Mouse (Mus musculus): ENCODE measurements around the gene Tanc2. TPM values are rescaled to one million over a fixed set of nuclear protein-coding genes. Genes with fewer than 3 reads are reported as not detected.

The Tanc2 gene
- total RNA-seq, 1 experiment from 2014 or later, result 6.5 TPM

GRCm38 (mm10) chr11:105934303-105934711 is 344.5 kb downstream of the Tanc2 start:
- ATAC-seq (replicated peaks in 1 of 2; ENCODE audit: insufficient read depth in 1 of 2, low FRiP score in 2 of 2, low TSS enrichment in 1 of 2, low read depth in 1 of 2, poor library complexity in 2 of 2, severe bottlenecking in 2 of 2), result peak in 1 of 2 experiments; percentile 6; a peak in 1 of 4 replicates

- ATAC-seq (replicated peaks in 1 of 2; ENCODE audit: insufficient read depth in 1 of 2, low FRiP score in 2 of 2, low TSS enrichment in 1 of 2, low read depth in 1 of 2, poor library complexity in 2 of 2, severe bottlenecking in 2 of 2), result no peak
Observed at GRCm38 (mm10) chr11:105934816-105935215, 345.0 kb downstream of the Tanc2 start.

GRCm38 (mm10) chr11:105935496-105935895 is 345.7 kb downstream of the Tanc2 start:
- no peak for ATAC-seq (replicated peaks in 1 of 2; ENCODE audit: insufficient read depth in 1 of 2, low FRiP score in 2 of 2, low TSS enrichment in 1 of 2, low read depth in 1 of 2, poor library complexity in 2 of 2, severe bottlenecking in 2 of 2)

- ATAC-seq (replicated peaks in 1 of 2; ENCODE audit: insufficient read depth in 1 of 2, low FRiP score in 2 of 2, low TSS enrichment in 1 of 2, low read depth in 1 of 2, poor library complexity in 2 of 2, severe bottlenecking in 2 of 2), result no peak
Observed at GRCm38 (mm10) chr11:105936200-105936599, 346.4 kb downstream of the Tanc2 start.

- no peak for ATAC-seq (replicated peaks in 1 of 2; ENCODE audit: insufficient read depth in 1 of 2, low FRiP score in 2 of 2, low TSS enrichment in 1 of 2, low read depth in 1 of 2, poor library complexity in 2 of 2, severe bottlenecking in 2 of 2)
Observed at GRCm38 (mm10) chr11:105936974-105937373, 347.2 kb downstream of the Tanc2 start.

- ATAC-seq (replicated peaks in 1 of 2; ENCODE audit: insufficient read depth in 1 of 2, low FRiP score in 2 of 2, low TSS enrichment in 1 of 2, low read depth in 1 of 2, poor library complexity in 2 of 2, severe bottlenecking in 2 of 2), result no peak
Observed at GRCm38 (mm10) chr11:105938771-105939170, 349.0 kb downstream of the Tanc2 start.

- ATAC-seq (replicated peaks in 1 of 2; ENCODE audit: insufficient read depth in 1 of 2, low FRiP score in 2 of 2, low TSS enrichment in 1 of 2, low read depth in 1 of 2, poor library complexity in 2 of 2, severe bottlenecking in 2 of 2), result no peak
Observed at GRCm38 (mm10) chr11:105941973-105942372, 352.2 kb downstream of the Tanc2 start.

- no peak for ATAC-seq (replicated peaks in 1 of 2; ENCODE audit: insufficient read depth in 1 of 2, low FRiP score in 2 of 2, low TSS enrichment in 1 of 2, low read depth in 1 of 2, poor library complexity in 2 of 2, severe bottlenecking in 2 of 2)
Observed at GRCm38 (mm10) chr11:105943133-105944102, 353.6 kb downstream of the Tanc2 start.

- peak in 1 of 2 experiments; percentile 10; a peak in 1 of 4 replicates for ATAC-seq (replicated peaks in 1 of 2; ENCODE audit: insufficient read depth in 1 of 2, low FRiP score in 2 of 2, low TSS enrichment in 1 of 2, low read depth in 1 of 2, poor library complexity in 2 of 2, severe bottlenecking in 2 of 2)
Observed at GRCm38 (mm10) chr11:105944126-105944621, 354.4 kb downstream of the Tanc2 start.

- ATAC-seq (replicated peaks in 1 of 2; ENCODE audit: insufficient read depth in 1 of 2, low FRiP score in 2 of 2, low TSS enrichment in 1 of 2, low read depth in 1 of 2, poor library complexity in 2 of 2, severe bottlenecking in 2 of 2), result no peak
Observed at GRCm38 (mm10) chr11:105944770-105945672, 355.2 kb downstream of the Tanc2 start.

- ATAC-seq (replicated peaks in 1 of 2; ENCODE audit: insufficient read depth in 1 of 2, low FRiP score in 2 of 2, low TSS enrichment in 1 of 2, low read depth in 1 of 2, poor library complexity in 2 of 2, severe bottlenecking in 2 of 2), result peak; percentile 42 to 57; a peak in 3 of 4 replicates
Observed at GRCm38 (mm10) chr11:105946694-105947154, 356.9 kb downstream of the Tanc2 start.

GRCm38 (mm10) chr11:105948255-105948654 is 358.5 kb downstream of the Tanc2 start:
- peak; percentile 25 to 39; a peak in 3 of 4 replicates for ATAC-seq (replicated peaks in 1 of 2; ENCODE audit: insufficient read depth in 1 of 2, low FRiP score in 2 of 2, low TSS enrichment in 1 of 2, low read depth in 1 of 2, poor library complexity in 2 of 2, severe bottlenecking in 2 of 2)

GRCm38 (mm10) chr11:105950519-105950918 is 360.7 kb downstream of the Tanc2 start:
- no peak for ATAC-seq (replicated peaks in 1 of 2; ENCODE audit: insufficient read depth in 1 of 2, low FRiP score in 2 of 2, low TSS enrichment in 1 of 2, low read depth in 1 of 2, poor library complexity in 2 of 2, severe bottlenecking in 2 of 2)

GRCm38 (mm10) chr11:105951601-105952044 is 361.8 kb downstream of the Tanc2 start:
- no peak for ATAC-seq (replicated peaks in 1 of 2; ENCODE audit: insufficient read depth in 1 of 2, low FRiP score in 2 of 2, low TSS enrichment in 1 of 2, low read depth in 1 of 2, poor library complexity in 2 of 2, severe bottlenecking in 2 of 2)

GRCm38 (mm10) chr11:105952111-105952510 is 362.3 kb downstream of the Tanc2 start:
- ATAC-seq (replicated peaks in 1 of 2; ENCODE audit: insufficient read depth in 1 of 2, low FRiP score in 2 of 2, low TSS enrichment in 1 of 2, low read depth in 1 of 2, poor library complexity in 2 of 2, severe bottlenecking in 2 of 2), result no peak

- ATAC-seq (replicated peaks in 1 of 2; ENCODE audit: insufficient read depth in 1 of 2, low FRiP score in 2 of 2, low TSS enrichment in 1 of 2, low read depth in 1 of 2, poor library complexity in 2 of 2, severe bottlenecking in 2 of 2), result no peak
Observed at GRCm38 (mm10) chr11:105952911-105953386, 363.2 kb downstream of the Tanc2 start, which contains the start of gene Cyb561. Gene Cyb561, minus strand, starts transcription at chr11:105953336.

- ATAC-seq (replicated peaks in 1 of 2; ENCODE audit: insufficient read depth in 1 of 2, low FRiP score in 2 of 2, low TSS enrichment in 1 of 2, low read depth in 1 of 2, poor library complexity in 2 of 2, severe bottlenecking in 2 of 2), result no peak
Observed at GRCm38 (mm10) chr11:105953402-105953801, 363.6 kb downstream of the Tanc2 start.
